Mouse (Mus musculus): ENCODE measurements around the gene Trpc2. TPM values are rescaled to one million over a fixed set of nuclear protein-coding genes. Genes with fewer than 3 reads are reported as not detected.
A peak's percentile ranks its signal among the peaks of the same experiment; 100 is the strongest.

Gene Trpc2
- polyA plus RNA-seq, 1 experiment from 2014 or later = 0.17 TPM

GRCm38 (mm10) chr7:102064655-102065045 lies 18.3 kb upstream of the Trpc2 start:
- H3K4me3 ChIP-seq (ENCODE audit: low read length) = peak overlapping the region; percentile 64
- H3K27ac ChIP-seq (ENCODE audit: low read length) = peak overlapping the region; percentile 86
- 0% methylated on average over 9 of the region's 9 CpGs for WGBS
- peak; percentile 3; the same call in 1 of the 2 replicates for ATAC-seq (replicated peaks; ENCODE audit: extremely low read depth, insufficient read depth, low FRiP score)
- peaks cover 3% of the 10 kb centered on the region; the same call in 1 of the 2 replicates for H3K36me3 ChIP-seq (ENCODE audit: control insufficient read depth, insufficient read depth)
- peaks cover 12% of the 10 kb centered on the region for H3K4me1 ChIP-seq (ENCODE audit: control insufficient read depth, insufficient read depth, low read length)
- H3K27me3 ChIP-seq (ENCODE audit: control insufficient read depth, insufficient read depth, low read length) = no peaks in the 10 kb centered on the region
- H3K9me3 ChIP-seq (replicated peaks; ENCODE audit: control insufficient read depth, low read length) = no peaks in the 10 kb centered on the region
- peak overlapping the region; percentile 72 for H3K9ac ChIP-seq (ENCODE audit: low read length)
- peak overlapping the region; percentile 75 for H3K4me2 ChIP-seq (ENCODE audit: low read depth, low read length)

DNA sequence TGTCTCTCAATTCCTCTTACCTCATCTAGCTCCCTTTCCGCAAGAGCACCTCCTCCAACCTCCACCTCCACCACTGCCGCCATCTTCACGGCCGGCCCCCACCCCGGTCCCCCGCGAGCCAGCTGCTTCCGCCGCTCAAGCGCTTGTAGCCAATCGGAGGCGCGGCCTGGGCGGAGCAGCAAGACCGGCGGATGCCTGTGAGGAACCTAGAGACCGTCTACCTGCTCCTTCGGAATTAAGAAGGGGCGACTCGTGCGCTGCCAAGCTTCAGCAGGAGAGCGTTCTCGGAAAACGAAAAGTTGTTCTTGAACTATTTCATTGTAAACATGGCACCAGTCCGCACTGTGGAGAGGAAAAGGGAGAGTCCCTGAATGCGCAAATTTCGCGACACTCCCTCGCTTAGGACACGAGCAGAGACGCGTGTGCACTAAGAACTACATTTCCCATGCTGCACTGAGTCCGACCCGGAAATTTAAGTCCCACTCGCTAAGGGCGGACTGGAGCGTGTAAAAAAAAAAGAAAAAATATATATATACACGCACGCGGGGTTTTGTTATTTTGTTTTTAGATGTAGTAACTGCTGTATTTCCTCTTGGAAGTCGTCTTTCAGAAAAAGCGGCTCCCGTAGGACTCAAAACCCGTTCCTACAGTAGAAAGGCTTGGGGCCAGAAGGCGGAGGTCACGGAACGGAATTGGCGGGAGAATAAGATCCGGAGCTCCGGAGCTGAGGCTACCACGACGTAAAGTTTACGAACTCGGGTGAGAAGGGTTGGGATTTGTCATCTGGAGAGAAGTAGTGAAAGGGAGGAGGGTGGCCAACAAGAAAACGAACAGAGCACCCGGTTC lies 17.6 kb upstream of the Trpc2 start, which contains the start of the genes Rnf121, Xndc1 and Xntrpc:
Gene Rnf121, minus strand, starts transcription at position 424 of the 846 bp plus-strand sequence.
Gene Xndc1, plus strand, starts transcription at position 466 of the 846 bp plus-strand sequence.
Gene Xntrpc, plus strand, starts transcription at position 668 of the 846 bp plus-strand sequence.
- H3K36me3 ChIP-seq (ENCODE audit: control insufficient read depth, insufficient read depth) = peaks cover 3% of the 10 kb centered on the region; the same call in 1 of the 2 replicates
- peak; percentile 99 for ATAC-seq (replicated peaks; ENCODE audit: extremely low read depth, insufficient read depth, low FRiP score)
- peak within 1 kb of the TSS; percentile 72 for H3K9ac ChIP-seq (ENCODE audit: low read length)
- no peaks in the 10 kb centered on the region for H3K27me3 ChIP-seq (ENCODE audit: control insufficient read depth, insufficient read depth, low read length)
- peak within 1 kb of the TSS; percentile 64 for H3K4me3 ChIP-seq (ENCODE audit: low read length)
- H3K4me1 ChIP-seq (ENCODE audit: control insufficient read depth, insufficient read depth, low read length) = peaks cover 12% of the 10 kb centered on the region
- under 1% methylated on average over 56 of the region's 56 CpGs for WGBS
- peak within 1 kb of the TSS; percentile 75 for H3K4me2 ChIP-seq (ENCODE audit: low read depth, low read length)
- H3K9me3 ChIP-seq (replicated peaks; ENCODE audit: control insufficient read depth, low read length) = no peaks in the 10 kb centered on the region
- peak within 1 kb of the TSS; percentile 86 for H3K27ac ChIP-seq (ENCODE audit: low read length)

DNA sequence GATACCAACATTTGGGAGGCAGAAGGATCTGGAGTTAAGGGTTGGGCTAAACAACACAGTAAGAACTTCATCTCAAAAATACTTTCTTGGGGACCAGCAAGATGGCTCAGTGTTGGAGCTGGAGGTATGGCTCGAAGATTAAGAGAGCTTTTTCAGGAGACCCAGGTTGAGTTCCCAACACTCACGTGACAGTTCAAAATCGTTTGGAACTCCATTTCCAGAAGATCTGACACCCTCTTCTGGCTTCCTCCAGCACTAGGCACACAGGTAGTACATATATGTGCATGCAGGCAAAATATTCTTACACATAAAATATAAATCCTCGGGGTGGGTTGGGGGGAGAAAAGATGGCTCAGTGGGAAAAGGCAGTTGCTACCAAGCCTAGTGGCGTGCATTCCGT lies 16.6 kb upstream of the Trpc2 start:
- H3K27ac ChIP-seq (ENCODE audit: low read length) = no peak overlapping the region
- 66% methylated on average over 6 of the region's 6 CpGs for WGBS
- peak overlapping the region; percentile 75 for H3K4me2 ChIP-seq (ENCODE audit: low read depth, low read length)
- H3K9me3 ChIP-seq (replicated peaks; ENCODE audit: control insufficient read depth, low read length) = no peaks in the 10 kb centered on the region
- peaks cover 6% of the 10 kb centered on the region; the same call in 1 of the 2 replicates for H3K36me3 ChIP-seq (ENCODE audit: control insufficient read depth, insufficient read depth)
- ATAC-seq (replicated peaks; ENCODE audit: extremely low read depth, insufficient read depth, low FRiP score) = no peak
- H3K27me3 ChIP-seq (ENCODE audit: control insufficient read depth, insufficient read depth, low read length) = no peaks in the 10 kb centered on the region
- peak overlapping the region; percentile 64 for H3K4me3 ChIP-seq (ENCODE audit: low read length)
- H3K9ac ChIP-seq (ENCODE audit: low read length) = peak overlapping the region; percentile 72
- peaks cover 12% of the 10 kb centered on the region for H3K4me1 ChIP-seq (ENCODE audit: control insufficient read depth, insufficient read depth, low read length)

- no peak overlapping the region for H3K4me2 ChIP-seq (ENCODE audit: low read depth, low read length)
- no peaks in the 10 kb centered on the region for H3K9me3 ChIP-seq (replicated peaks; ENCODE audit: control insufficient read depth, low read length)
- no peaks in the 10 kb centered on the region for H3K4me1 ChIP-seq (ENCODE audit: control insufficient read depth, insufficient read depth, low read length)
- WGBS = 76% methylated on average over 6 of the region's 7 CpGs
- no peak for ATAC-seq (replicated peaks; ENCODE audit: extremely low read depth, insufficient read depth, low FRiP score)
- H3K9ac ChIP-seq (ENCODE audit: low read length) = no peak overlapping the region
- peaks cover 67% of the 10 kb centered on the region for H3K36me3 ChIP-seq (ENCODE audit: control insufficient read depth, insufficient read depth)
- H3K4me3 ChIP-seq (ENCODE audit: low read length) = no peak overlapping the region
- H3K27ac ChIP-seq (ENCODE audit: low read length) = no peak overlapping the region
- H3K27me3 ChIP-seq (ENCODE audit: control insufficient read depth, insufficient read depth, low read length) = no peaks in the 10 kb centered on the region
These were observed 6.1 kb upstream of the Trpc2 start for GRCm38 (mm10) chr7:102076714-102077296.

DNA sequence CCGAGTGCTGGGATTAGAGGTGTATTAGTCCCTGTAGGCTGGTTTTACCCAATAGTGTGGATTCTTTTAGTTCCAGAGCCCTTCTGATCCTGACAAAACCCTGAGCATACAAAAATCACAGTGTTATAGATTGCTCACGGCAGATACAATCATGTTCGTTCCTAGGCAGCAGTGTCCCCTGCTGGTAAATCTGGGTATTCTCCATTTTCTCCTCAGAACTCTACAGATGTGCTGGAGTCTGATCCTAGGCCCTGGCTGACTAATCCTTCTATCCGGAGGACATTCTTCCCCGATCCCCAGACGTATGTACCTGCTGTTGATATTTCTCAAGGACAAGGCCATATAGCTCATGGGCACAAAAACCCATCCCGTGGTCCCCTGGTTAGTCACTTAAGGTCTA lies 4.4 kb upstream of the Trpc2 start:
- H3K4me3 ChIP-seq (ENCODE audit: low read length) = no peak overlapping the region
- no peak overlapping the region for H3K9ac ChIP-seq (ENCODE audit: low read length)
- no peaks in the 10 kb centered on the region for H3K4me1 ChIP-seq (ENCODE audit: control insufficient read depth, insufficient read depth, low read length)
- H3K9me3 ChIP-seq (replicated peaks; ENCODE audit: control insufficient read depth, low read length) = no peaks in the 10 kb centered on the region
- H3K27ac ChIP-seq (ENCODE audit: low read length) = no peak overlapping the region
- no peak for ATAC-seq (replicated peaks; ENCODE audit: extremely low read depth, insufficient read depth, low FRiP score)
- peaks cover 60% of the 10 kb centered on the region for H3K36me3 ChIP-seq (ENCODE audit: control insufficient read depth, insufficient read depth)
- WGBS = 76% methylated on average over 7 of the region's 7 CpGs
- no peak overlapping the region for H3K4me2 ChIP-seq (ENCODE audit: low read depth, low read length)
- H3K27me3 ChIP-seq (ENCODE audit: control insufficient read depth, insufficient read depth, low read length) = no peaks in the 10 kb centered on the region

- Histone ChIP-seq H3K9ac (ENCODE audit: low read length) (no peak overlapping the region), H3K27me3 (ENCODE audit: control insufficient read depth, insufficient read depth, low read length) (no peaks in the 10 kb centered on the region), H3K4me2 (ENCODE audit: low read depth, low read length) (no peak overlapping the region), H3K4me3 (ENCODE audit: low read length) (no peak overlapping the region), H3K4me1 (ENCODE audit: control insufficient read depth, insufficient read depth, low read length) (no peaks in the 10 kb centered on the region), H3K36me3 (ENCODE audit: control insufficient read depth, insufficient read depth) (peaks cover 51% of the 10 kb centered on the region), H3K27ac (ENCODE audit: low read length) (no peak overlapping the region), H3K9me3 (replicated peaks; ENCODE audit: control insufficient read depth, low read length) (no peaks in the 10 kb centered on the region)
- no peak for ATAC-seq (replicated peaks; ENCODE audit: extremely low read depth, insufficient read depth, low FRiP score)
- 87% methylated on average over 8 of the region's 8 CpGs for WGBS
These were observed 2.6 kb upstream of the Trpc2 start for GRCm38 (mm10) chr7:102080311-102080710.

- 89% methylated on average over 5 of the region's 5 CpGs for WGBS
- Histone ChIP-seq H3K27ac (ENCODE audit: low read length) (no peak overlapping the region), H3K9ac (ENCODE audit: low read length) (no peak overlapping the region), H3K4me2 (ENCODE audit: low read depth, low read length) (no peak overlapping the region), H3K4me3 (ENCODE audit: low read length) (no peak overlapping the region), H3K27me3 (ENCODE audit: control insufficient read depth, insufficient read depth, low read length) (no peaks in the 10 kb centered on the region), H3K4me1 (ENCODE audit: control insufficient read depth, insufficient read depth, low read length) (no peaks in the 10 kb centered on the region), H3K9me3 (replicated peaks; ENCODE audit: control insufficient read depth, low read length) (no peaks in the 10 kb centered on the region), H3K36me3 (ENCODE audit: control insufficient read depth, insufficient read depth) (peaks cover 41% of the 10 kb centered on the region)
- ATAC-seq (replicated peaks; ENCODE audit: extremely low read depth, insufficient read depth, low FRiP score) = no peak
These were observed 1.1 kb upstream of the Trpc2 start for GRCm38 (mm10) chr7:102081784-102082183.

GRCm38 (mm10) chr7:102084041-102084696 lies 1.3 kb downstream of the Trpc2 start:
- H3K4me2 ChIP-seq (ENCODE audit: low read depth, low read length) = no peak overlapping the region

More at GRCm38 (mm10) chr7:102084041-102084696, 1.3 kb downstream of the Trpc2 start:
- H3K9ac ChIP-seq (ENCODE audit: low read length) = no peak overlapping the region
- 78% methylated on average over 26 of the region's 26 CpGs for WGBS
- H3K27ac ChIP-seq (ENCODE audit: low read length) = no peak overlapping the region
- ATAC-seq (replicated peaks; ENCODE audit: extremely low read depth, insufficient read depth, low FRiP score) = no peak
- H3K27me3 ChIP-seq (ENCODE audit: control insufficient read depth, insufficient read depth, low read length) = no peaks in the 10 kb centered on the region
- H3K36me3 ChIP-seq (ENCODE audit: control insufficient read depth, insufficient read depth) = peaks cover 26% of the 10 kb centered on the region
- H3K9me3 ChIP-seq (replicated peaks; ENCODE audit: control insufficient read depth, low read length) = no peaks in the 10 kb centered on the region
- H3K4me3 ChIP-seq (ENCODE audit: low read length) = no peak overlapping the region
- H3K4me1 ChIP-seq (ENCODE audit: control insufficient read depth, insufficient read depth, low read length) = no peaks in the 10 kb centered on the region

Measured in heart, embryonic 16.5 days (tissue).